Mouse (Mus musculus) frontal cortex, postnatal 14 days (tissue): Measurements from ENCODE around the gene Sbk2.

Experiments used
- DNase-seq, 2 experiments: peaks; one replicate each; pipeline ENCODE4 v3.0.0; 2022; ENCODE audit warnings: low spot score in 2 of 2

Sbk2 gene

GRCm38 (mm10) chr7:4922508-4922907 lies 41.7 kb downstream of the Sbk2 start:
- peak; percentile 87 to 91 for DNase-seq

- no peak for DNase-seq
These were observed 42.3 kb downstream of the Sbk2 start, which contains the start of gene Nat14 for GRCm38 (mm10) chr7:4921824-4922482. Nat14 (plus strand) TSS chr7:4922028.

- DNase-seq, result no peak
These were observed 43.0 kb downstream of the Sbk2 start for GRCm38 (mm10) chr7:4920976-4921823.

GRCm38 (mm10) chr7:4920496-4920895 lies 43.7 kb downstream of the Sbk2 start:
- no peak for DNase-seq

- no peak for DNase-seq
These were observed 44.2 kb downstream of the Sbk2 start for GRCm38 (mm10) chr7:4919971-4920370.

GRCm38 (mm10) chr7:4919096-4919495 lies 45.1 kb downstream of the Sbk2 start:
- no peak for DNase-seq

GRCm38 (mm10) chr7:4918681-4919080 lies 45.5 kb downstream of the Sbk2 start:
- no peak for DNase-seq

GRCm38 (mm10) chr7:4917494-4917893 lies 46.7 kb downstream of the Sbk2 start:
- no peak for DNase-seq

GRCm38 (mm10) chr7:4915669-4916416 lies 48.4 kb downstream of the Sbk2 start:
- no peak for DNase-seq

- DNase-seq, result peak; percentile 87 to 93
These were observed 49.1 kb downstream of the Sbk2 start, which contains the start of gene Zfp628 for GRCm38 (mm10) chr7:4915007-4915665. Zfp628 (plus strand) TSS chr7:4915217.

- no peak for DNase-seq
These were observed 52.0 kb downstream of the Sbk2 start for GRCm38 (mm10) chr7:4912248-4912647.

- peak in 1 of 2 experiments; percentile 59 for DNase-seq
These were observed 52.6 kb downstream of the Sbk2 start for GRCm38 (mm10) chr7:4911561-4911960.

- no peak for DNase-seq
These were observed 57.7 kb downstream of the Sbk2 start, which contains the start of gene Gm36210 for GRCm38 (mm10) chr7:4906466-4906950. Gm36210 (minus strand) TSS chr7:4906516.

GRCm38 (mm10) chr7:4902404-4902803 lies 61.8 kb downstream of the Sbk2 start:
- DNase-seq, result no peak

- no peak for DNase-seq
These were observed 63.0 kb downstream of the Sbk2 start for GRCm38 (mm10) chr7:4901171-4901570.

- DNase-seq, result no peak
These were observed 63.7 kb downstream of the Sbk2 start for GRCm38 (mm10) chr7:4900523-4900851.

- no peak for DNase-seq
These were observed 64.3 kb downstream of the Sbk2 start for GRCm38 (mm10) chr7:4899649-4900522.

GRCm38 (mm10) chr7:4898851-4899648 lies 65.2 kb downstream of the Sbk2 start:
- DNase-seq, result no peak

GRCm38 (mm10) chr7:4895186-4895585 lies 69.0 kb downstream of the Sbk2 start:
- no peak for DNase-seq
